Mouse (Mus musculus): ENCODE data around the gene Pah. TPM values are rescaled to one million over a fixed set of nuclear protein-coding genes. Genes with fewer than 3 reads are reported as not detected.

Pah gene
- polyA plus RNA-seq, 1 experiment from 2014 or later, result 40.9 TPM

GRCm38 (mm10) chr10:87520401-87521116, 1.0 kb upstream of the Pah start:
- no peak overlapping the region for H3K27ac ChIP-seq
- no peak overlapping the region for H3K9ac ChIP-seq (ENCODE audit: low read depth, low read length)
- no peaks in the 10 kb centered on the region for H3K36me3 ChIP-seq (ENCODE audit: insufficient read depth, low read length)
- DNase-seq (ENCODE audit: low spot score) (no peak), ATAC-seq (replicated peaks; ENCODE audit: low FRiP score, low read depth) (no peak)
- no peak overlapping the region for H3K4me2 ChIP-seq (ENCODE audit: low read length)
- no peak for TF ChIP-seq CTCF (IDR thresholded peaks at IDR 0.05; ENCODE audit: low read depth)
- WGBS, result 52% methylated on average over 4 of the region's 4 CpGs
- no peaks in the 10 kb centered on the region for H3K9me3 ChIP-seq (replicated peaks; ENCODE audit: low read length)
- H3K27me3 ChIP-seq (ENCODE audit: insufficient read depth, low read length), result no peaks in the 10 kb centered on the region
- no peaks in the 10 kb centered on the region for H3K4me1 ChIP-seq (replicated peaks; ENCODE audit: insufficient read depth, low read length)
- no peak overlapping the region for H3K4me3 ChIP-seq (replicated peaks; ENCODE audit: low read depth, low read length)

- no peak overlapping the region for H3K9ac ChIP-seq (ENCODE audit: low read depth, low read length)
- H3K9me3 ChIP-seq (replicated peaks; ENCODE audit: low read length), result no peaks in the 10 kb centered on the region
- H3K4me1 ChIP-seq (replicated peaks; ENCODE audit: insufficient read depth, low read length), result no peaks in the 10 kb centered on the region
- TF ChIP-seq CTCF (IDR thresholded peaks at IDR 0.05; ENCODE audit: low read depth), result no peak
- no peaks in the 10 kb centered on the region for H3K27me3 ChIP-seq (ENCODE audit: insufficient read depth, low read length)
- WGBS, result 81% methylated on average over 1 of the region's 1 CpGs
- no peak overlapping the region for H3K4me3 ChIP-seq (replicated peaks; ENCODE audit: low read depth, low read length)
- DNase-seq (ENCODE audit: low spot score), result no peak
- no peaks in the 10 kb centered on the region for H3K36me3 ChIP-seq (ENCODE audit: insufficient read depth, low read length)
- H3K4me2 ChIP-seq (ENCODE audit: low read length), result no peak overlapping the region
- H3K27ac ChIP-seq, result no peak overlapping the region
- no peak for ATAC-seq (replicated peaks; ENCODE audit: low FRiP score, low read depth)
Measured at GRCm38 (mm10) chr10:87534172-87534571, 12.6 kb downstream of the Pah start.

GRCm38 (mm10) chr10:87545759-87546158, 24.2 kb downstream of the Pah start:
- Histone ChIP-seq H3K9me3 (replicated peaks; ENCODE audit: low read length) (no peaks in the 10 kb centered on the region), H3K4me3 (replicated peaks; ENCODE audit: low read depth, low read length) (no peak overlapping the region), H3K9ac (ENCODE audit: low read depth, low read length) (no peak overlapping the region), H3K4me2 (ENCODE audit: low read length) (no peak overlapping the region), H3K27ac (peak overlapping the region; percentile 36; the same call in 1 of the 2 replicates), H3K36me3 (ENCODE audit: insufficient read depth, low read length) (no peaks in the 10 kb centered on the region), H3K4me1 (replicated peaks; ENCODE audit: insufficient read depth, low read length) (0 out of 2 replicates have a peak, but pooled peaks cover 5% of the 10 kb centered on the region), H3K27me3 (ENCODE audit: insufficient read depth, low read length) (no peaks in the 10 kb centered on the region)
- DNase-seq (ENCODE audit: low spot score), result no peak
- WGBS, result 66% methylated on average over 8 of the region's 8 CpGs
- TF ChIP-seq CTCF (IDR thresholded peaks at IDR 0.05; ENCODE audit: low read depth), result no peak
- no peak for ATAC-seq (replicated peaks; ENCODE audit: low FRiP score, low read depth)

- 0 out of 2 replicates have a peak, but pooled peaks cover 5% of the 10 kb centered on the region for H3K4me1 ChIP-seq (replicated peaks; ENCODE audit: insufficient read depth, low read length)
- TF ChIP-seq CTCF (IDR thresholded peaks at IDR 0.05; ENCODE audit: low read depth), result no peak
- no peak overlapping the region for H3K4me3 ChIP-seq (replicated peaks; ENCODE audit: low read depth, low read length)
- H3K9me3 ChIP-seq (replicated peaks; ENCODE audit: low read length), result no peaks in the 10 kb centered on the region
- WGBS, result 44% methylated on average over 19 of the region's 19 CpGs
- no peaks in the 10 kb centered on the region for H3K36me3 ChIP-seq (ENCODE audit: insufficient read depth, low read length)
- DNase-seq (ENCODE audit: low spot score) (peak; percentile 10), ATAC-seq (replicated peaks; ENCODE audit: low FRiP score, low read depth) (no peak; the same call in 1 of the 2 replicates)
- H3K27ac ChIP-seq, result peak overlapping the region; percentile 36; the same call in 1 of the 2 replicates
- no peak overlapping the region for H3K9ac ChIP-seq (ENCODE audit: low read depth, low read length)
- H3K4me2 ChIP-seq (ENCODE audit: low read length), result no peak overlapping the region
- no peaks in the 10 kb centered on the region for H3K27me3 ChIP-seq (ENCODE audit: insufficient read depth, low read length)
Measured at GRCm38 (mm10) chr10:87546299-87547234, 25.0 kb downstream of the Pah start.

- 0 out of 2 replicates have a peak overlapping the region, but pooled peaks have one; percentile 27 for H3K4me2 ChIP-seq (ENCODE audit: low read length)
- no peak; the same call in 1 of the 2 replicates for ATAC-seq (replicated peaks; ENCODE audit: low FRiP score, low read depth)
- H3K4me3 ChIP-seq (replicated peaks; ENCODE audit: low read depth, low read length), result no peak overlapping the region
- DNase-seq (ENCODE audit: low spot score), result peak; percentile 88
- WGBS, result 36% methylated on average over 8 of the region's 8 CpGs
- H3K36me3 ChIP-seq (ENCODE audit: insufficient read depth, low read length), result no peaks in the 10 kb centered on the region
- H3K27ac ChIP-seq, result no peak overlapping the region
- no peaks in the 10 kb centered on the region for H3K9me3 ChIP-seq (replicated peaks; ENCODE audit: low read length)
- no peaks in the 10 kb centered on the region for H3K4me1 ChIP-seq (replicated peaks; ENCODE audit: insufficient read depth, low read length)
- H3K9ac ChIP-seq (ENCODE audit: low read depth, low read length), result no peak overlapping the region
- H3K27me3 ChIP-seq (ENCODE audit: insufficient read depth, low read length), result no peaks in the 10 kb centered on the region
- peak; percentile 99 for TF ChIP-seq CTCF (IDR thresholded peaks at IDR 0.05; ENCODE audit: low read depth)
Measured at GRCm38 (mm10) chr10:87552726-87553125, 31.1 kb downstream of the Pah start.

GRCm38 (mm10) chr10:87556441-87556840, 34.8 kb downstream of the Pah start:
- no peak overlapping the region for H3K4me2 ChIP-seq (ENCODE audit: low read length)
- no peak overlapping the region for H3K27ac ChIP-seq
- no peaks in the 10 kb centered on the region for H3K36me3 ChIP-seq (ENCODE audit: insufficient read depth, low read length)
- H3K4me1 ChIP-seq (replicated peaks; ENCODE audit: insufficient read depth, low read length), result no peaks in the 10 kb centered on the region
- TF ChIP-seq CTCF (IDR thresholded peaks at IDR 0.05; ENCODE audit: low read depth), result no peak
- DNase-seq (ENCODE audit: low spot score) (no peak), ATAC-seq (replicated peaks; ENCODE audit: low FRiP score, low read depth) (no peak)
- H3K9me3 ChIP-seq (replicated peaks; ENCODE audit: low read length), result no peaks in the 10 kb centered on the region
- no peaks in the 10 kb centered on the region for H3K27me3 ChIP-seq (ENCODE audit: insufficient read depth, low read length)
- no peak overlapping the region for H3K9ac ChIP-seq (ENCODE audit: low read depth, low read length)
- WGBS, result 50% methylated on average over 2 of the region's 2 CpGs
- no peak overlapping the region for H3K4me3 ChIP-seq (replicated peaks; ENCODE audit: low read depth, low read length)

Measured in kidney, postnatal 0 days (tissue).